Comparison of ENCODE assay signal across 17 mouse cellular contexts in the genomic region with DNA sequence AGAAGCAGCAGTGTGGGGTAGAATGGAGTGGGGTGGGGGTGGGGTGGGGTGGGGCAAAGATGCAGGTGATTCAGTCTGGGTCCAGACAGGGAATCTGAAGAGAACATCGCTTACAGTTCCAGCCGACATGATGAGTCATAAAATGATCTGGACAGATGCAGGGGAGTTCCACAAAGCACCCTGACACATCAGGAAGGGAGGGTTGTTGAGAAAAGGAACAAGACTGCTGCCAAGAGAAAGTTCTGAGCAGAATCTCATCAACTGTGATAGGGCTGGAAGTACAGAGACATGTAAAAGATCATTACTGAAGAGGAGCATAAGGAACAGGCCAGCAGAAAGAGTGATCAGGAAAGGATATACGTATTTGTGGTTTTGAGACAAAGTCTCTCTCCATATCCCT. TPM values are rescaled to one million over a fixed set of nuclear protein-coding genes. Genes with fewer than 3 reads are reported as not detected.
"Had no signal": no experiment of that assay in that cellular context is flagged by ENCODE, and none has a peak within 500 bp of the region (broad histone marks: within the 10 kb centered on the region; RNA-seq: fewer than 3 reads in every experiment).

No protein-coding gene starts in this region.

RNA-seq across cellular contexts. Expression of gene Als2cr12, which starts 32.4 kb away (rescaled TPM):
- polyA plus RNA-seq: heart, embryonic 10.5 days; heart, embryonic 12.5 days; heart, embryonic 14.5 days; heart, embryonic 16.5 days; hindbrain, embryonic 10.5 days; hindbrain, embryonic 12.5 days; hindbrain, embryonic 14.5 days; hindbrain, embryonic 16.5 days; inflammation-experienced regulatory T-cells, adult 6 months; kidney, embryonic 14.5 days; kidney, embryonic 16.5 days; limb, embryonic 10.5 days; limb, embryonic 12.5 days; liver, embryonic 11.5 days; liver, embryonic 13.5 days; liver, embryonic 15.5 days; liver, postnatal 0 days had no signal
